In the genomic region with DNA sequence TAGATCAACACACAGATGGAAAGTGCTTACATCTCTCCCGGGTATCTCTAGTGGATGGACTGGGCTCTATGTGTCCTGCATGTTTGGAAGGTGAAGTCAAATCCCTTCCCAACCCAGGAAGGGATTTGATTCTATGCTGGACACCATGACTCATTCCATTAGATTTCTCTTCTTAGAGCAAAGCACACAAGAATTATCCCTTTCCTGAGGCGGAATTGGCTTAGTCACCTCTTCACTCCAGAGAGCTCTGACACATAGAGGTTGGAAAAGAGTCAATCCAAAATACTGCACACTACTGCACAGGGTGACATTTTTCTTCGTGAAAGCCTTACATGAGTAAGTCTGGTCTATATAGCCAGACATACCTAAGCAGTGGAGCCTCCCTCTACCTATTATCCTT, we compare ENCODE assay signal across 19 mouse cellular contexts.
"Had no signal": no experiment of that assay in that cellular context is flagged by ENCODE, and none has a peak within 500 bp of the region (broad histone marks: within the 10 kb centered on the region; RNA-seq: fewer than 3 reads in every experiment).

No protein-coding gene starts in this region.

- H3K27me3 ChIP-seq: kidney, embryonic 15.5 days; liver, embryonic 13.5 days; midbrain, embryonic 12.5 days; midbrain, embryonic 15.5 days; neural tube, embryonic 13.5 days had no signal

- H3K4me3 ChIP-seq: kidney, embryonic 15.5 days; left cerebral cortex, adult 2 months; liver, embryonic 13.5 days; midbrain, embryonic 12.5 days; midbrain, embryonic 15.5 days; neural tube, embryonic 13.5 days had no signal

- H3K36me3 ChIP-seq: kidney, embryonic 15.5 days; liver, embryonic 13.5 days; midbrain, embryonic 12.5 days; midbrain, embryonic 15.5 days; neural tube, embryonic 13.5 days had no signal

- H3K4me1 ChIP-seq: liver, embryonic 13.5 days had no signal

- H3K9me3 ChIP-seq: kidney, embryonic 15.5 days; liver, embryonic 13.5 days; midbrain, embryonic 12.5 days; midbrain, embryonic 15.5 days; neural tube, embryonic 13.5 days had no signal

- DNase-seq: kidney, adult 8-10 months; kidney, postnatal 10 days; kidney, postnatal 36 days; layer of hippocampus, postnatal 36 days; liver, embryonic 13.5 days; lung, adult 2 months; lung, postnatal 14 days; lung, postnatal 4 days; right cerebral cortex, postnatal 14 days; right cerebral cortex, postnatal 4 days; thymus, adult 2 months; thymus, postnatal 14 days; thymus, postnatal 4 days had no signal

- H3K27ac ChIP-seq: kidney, embryonic 15.5 days; left cerebral cortex, adult 2 months; liver, embryonic 13.5 days; midbrain, embryonic 12.5 days; midbrain, embryonic 15.5 days; neural tube, embryonic 13.5 days; stomach, postnatal 0 days had no signal

- ATAC-seq: midbrain, embryonic 15.5 days had no signal
